Mouse (Mus musculus): ENCODE measurements around the gene Aim2. TPM values are rescaled to one million over a fixed set of nuclear protein-coding genes. Genes with fewer than 3 reads are reported as not detected.

The Aim2 gene
- polyA plus RNA-seq, 1 experiment = 1.5 TPM

DNA sequence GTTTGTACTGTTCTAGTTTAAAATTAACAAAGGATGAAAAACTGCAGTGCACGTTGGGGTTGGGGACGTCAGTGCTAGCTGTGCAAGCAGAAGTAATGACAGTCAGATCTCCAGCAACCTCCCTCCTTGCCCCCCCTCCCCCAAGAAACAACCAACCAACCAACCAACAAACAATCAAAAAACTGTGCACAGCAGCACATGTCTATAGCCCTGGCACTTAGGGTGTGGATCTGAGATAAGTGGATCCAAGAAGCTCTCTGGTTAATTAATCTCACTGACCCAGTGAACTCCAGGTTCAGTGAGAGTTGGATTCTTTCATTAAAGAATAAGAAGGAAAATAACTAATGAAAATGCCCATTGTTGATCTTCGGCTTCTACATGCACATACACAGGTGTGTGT is 64.0 kb downstream of the Aim2 start:
- no peak overlapping the region for H3K27ac ChIP-seq (ENCODE audit: insufficient read depth, low read depth, low read length)
- WGBS = 59% methylated on average over 3 of the region's 3 CpGs
- H3K36me3 ChIP-seq (ENCODE audit: control insufficient read depth, insufficient read depth, low read length) = no peaks in the 10 kb centered on the region
- no peak overlapping the region for H3K4me3 ChIP-seq (ENCODE audit: low read depth, low read length)
- H3K27me3 ChIP-seq (ENCODE audit: control insufficient read depth, insufficient read depth, low read length) = no peaks in the 10 kb centered on the region
- H3K4me1 ChIP-seq (ENCODE audit: control insufficient read depth, insufficient read depth, insufficient read length, low read length) = 0 out of 2 replicates have a peak, but pooled peaks cover 2% of the 10 kb centered on the region
- TF ChIP-seq POLR2A (IDR thresholded peaks at IDR 0.05; ENCODE audit: low read depth, low read length) = no peak
- no peak for TF ChIP-seq CTCF (IDR thresholded peaks at IDR 0.05; ENCODE audit: extremely low read depth, insufficient read length, insufficient replicate concordance, low read depth, low read length)

DNA sequence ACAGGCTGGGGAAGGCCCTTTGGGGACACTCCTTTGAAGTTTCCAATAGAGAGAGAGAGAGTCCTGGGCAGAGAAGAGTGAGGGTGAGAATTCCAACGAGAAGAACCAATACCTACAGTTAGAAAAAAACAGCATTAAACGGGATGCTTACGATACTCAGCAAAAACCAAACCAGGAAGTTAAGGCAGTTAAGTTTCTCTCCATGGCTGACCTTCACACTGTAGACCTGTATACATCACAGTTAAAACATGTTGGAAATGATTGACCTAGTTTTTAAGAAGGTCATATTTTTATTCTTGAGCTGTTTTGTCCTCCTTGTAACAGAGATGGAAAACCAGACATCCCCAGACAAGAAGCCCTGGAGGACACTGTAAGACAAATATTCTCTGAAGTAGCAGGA is 67.8 kb downstream of the Aim2 start:
- no peak overlapping the region for H3K27ac ChIP-seq (ENCODE audit: insufficient read depth, low read depth, low read length)
- TF ChIP-seq CTCF (IDR thresholded peaks at IDR 0.05; ENCODE audit: extremely low read depth, insufficient read length, insufficient replicate concordance, low read depth, low read length) (no peak), POLR2A (IDR thresholded peaks at IDR 0.05; ENCODE audit: low read depth, low read length) (no peak)
- H3K4me1 ChIP-seq (ENCODE audit: control insufficient read depth, insufficient read depth, insufficient read length, low read length) = no peaks in the 10 kb centered on the region
- no peaks in the 10 kb centered on the region for H3K36me3 ChIP-seq (ENCODE audit: control insufficient read depth, insufficient read depth, low read length)
- H3K4me3 ChIP-seq (ENCODE audit: low read depth, low read length) = no peak overlapping the region
- WGBS = 20% methylated on average over 3 of the region's 3 CpGs
- no peaks in the 10 kb centered on the region for H3K27me3 ChIP-seq (ENCODE audit: control insufficient read depth, insufficient read depth, low read length)

DNA sequence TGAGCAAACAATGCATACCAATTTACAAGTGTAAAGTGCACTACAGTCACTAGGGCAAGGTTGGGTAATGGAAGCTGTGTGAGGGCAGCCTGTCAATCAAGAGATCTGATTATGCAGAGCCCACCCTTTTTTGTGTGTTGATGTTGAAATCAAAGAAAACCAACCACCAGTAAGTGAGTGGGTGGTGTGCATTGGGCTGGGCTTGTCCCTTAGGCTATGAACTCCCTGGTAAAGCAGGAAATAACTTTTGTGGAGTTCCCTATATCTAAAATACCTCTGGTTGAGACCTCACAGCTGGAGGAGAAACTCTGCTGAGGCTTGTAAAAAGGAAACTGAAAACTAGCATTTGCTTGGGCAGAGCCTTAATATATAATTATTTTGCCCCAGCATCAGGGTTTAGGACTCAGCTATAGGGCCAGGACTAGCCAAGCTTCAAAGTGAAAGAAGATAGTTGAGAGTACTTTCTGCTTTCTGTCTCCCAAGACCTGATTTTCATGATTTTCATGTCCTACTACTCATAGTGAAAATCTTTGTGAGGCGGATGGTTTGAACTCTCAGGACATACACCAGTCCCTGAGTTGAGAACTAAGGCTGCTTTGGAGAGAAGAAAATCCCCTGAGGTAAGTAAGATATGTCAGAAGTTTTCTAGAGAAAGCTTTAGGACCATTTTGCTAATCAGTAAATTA is 68.4 kb downstream of the Aim2 start:
- no peaks in the 10 kb centered on the region for H3K27me3 ChIP-seq (ENCODE audit: control insufficient read depth, insufficient read depth, low read length)
- TF ChIP-seq CTCF (IDR thresholded peaks at IDR 0.05; ENCODE audit: extremely low read depth, insufficient read length, insufficient replicate concordance, low read depth, low read length) (no peak), POLR2A (IDR thresholded peaks at IDR 0.05; ENCODE audit: low read depth, low read length) (no peak)
- peak overlapping the region; percentile 45; the same call in 1 of the 2 replicates for H3K27ac ChIP-seq (ENCODE audit: insufficient read depth, low read depth, low read length)
- H3K36me3 ChIP-seq (ENCODE audit: control insufficient read depth, insufficient read depth, low read length) = no peaks in the 10 kb centered on the region
- H3K4me3 ChIP-seq (ENCODE audit: low read depth, low read length) = no peak overlapping the region
- H3K4me1 ChIP-seq (ENCODE audit: control insufficient read depth, insufficient read depth, insufficient read length, low read length) = no peaks in the 10 kb centered on the region
- WGBS = 57% methylated on average over 1 of the region's 1 CpGs

DNA sequence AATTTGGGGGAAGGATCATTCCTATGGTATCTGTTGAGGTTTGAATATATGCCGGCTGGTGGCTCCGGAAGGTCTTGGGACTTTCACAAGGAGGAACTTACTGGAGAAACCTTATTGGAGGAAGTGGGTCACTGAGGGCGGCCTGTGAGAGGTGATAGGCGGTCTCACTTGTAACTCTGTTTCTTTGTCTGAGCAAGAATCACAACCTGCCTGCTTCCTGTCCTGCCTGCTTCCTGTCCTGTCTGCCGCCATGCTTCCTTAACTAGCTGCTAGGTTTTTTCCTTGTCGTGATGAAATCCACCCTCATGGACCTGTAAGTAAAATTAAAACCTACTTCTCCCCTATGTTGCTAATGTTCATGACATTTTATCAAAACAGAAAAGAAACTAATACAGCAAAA is 69.7 kb downstream of the Aim2 start:
- Histone ChIP-seq H3K27ac (ENCODE audit: insufficient read depth, low read depth, low read length) (no peak overlapping the region), H3K4me3 (ENCODE audit: low read depth, low read length) (0 out of 2 replicates have a peak overlapping the region, but pooled peaks have one; percentile 11), H3K4me1 (ENCODE audit: control insufficient read depth, insufficient read depth, insufficient read length, low read length) (no peaks in the 10 kb centered on the region), H3K36me3 (ENCODE audit: control insufficient read depth, insufficient read depth, low read length) (no peaks in the 10 kb centered on the region), H3K27me3 (ENCODE audit: control insufficient read depth, insufficient read depth, low read length) (no peaks in the 10 kb centered on the region)
- WGBS = 73% methylated on average over 6 of the region's 6 CpGs
- no peak for TF ChIP-seq CTCF (IDR thresholded peaks at IDR 0.05; ENCODE audit: extremely low read depth, insufficient read length, insufficient replicate concordance, low read depth, low read length)
- no peak for TF ChIP-seq POLR2A (IDR thresholded peaks at IDR 0.05; ENCODE audit: low read depth, low read length)

DNA sequence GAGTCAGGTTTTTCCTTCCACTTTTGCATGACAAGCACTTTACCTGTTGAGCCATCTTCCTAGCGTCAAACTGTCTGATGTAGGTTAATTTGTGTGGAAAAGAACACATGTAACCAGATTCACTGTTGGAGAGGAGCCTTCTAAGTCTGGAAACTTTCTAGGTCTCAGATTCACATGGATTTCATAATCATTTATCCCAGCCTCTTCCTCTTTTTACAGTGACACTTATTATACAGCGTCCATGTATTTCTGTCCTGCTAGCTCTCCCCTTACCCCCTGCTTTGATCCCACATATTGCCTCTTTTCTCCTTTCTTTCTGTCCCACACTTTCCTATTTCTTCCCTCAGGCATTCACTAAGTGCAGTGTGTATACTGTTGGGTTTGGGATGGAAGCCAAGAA is 75.7 kb downstream of the Aim2 start:
- H3K27me3 ChIP-seq (ENCODE audit: control insufficient read depth, insufficient read depth, low read length) = no peaks in the 10 kb centered on the region
- no peak overlapping the region for H3K4me3 ChIP-seq (ENCODE audit: low read depth, low read length)
- TF ChIP-seq POLR2A (IDR thresholded peaks at IDR 0.05; ENCODE audit: low read depth, low read length) (no peak), CTCF (IDR thresholded peaks at IDR 0.05; ENCODE audit: extremely low read depth, insufficient read length, insufficient replicate concordance, low read depth, low read length) (no peak)
- H3K4me1 ChIP-seq (ENCODE audit: control insufficient read depth, insufficient read depth, insufficient read length, low read length) = no peaks in the 10 kb centered on the region
- WGBS = 72% methylated on average over 2 of the region's 2 CpGs
- H3K36me3 ChIP-seq (ENCODE audit: control insufficient read depth, insufficient read depth, low read length) = no peaks in the 10 kb centered on the region
- no peak overlapping the region for H3K27ac ChIP-seq (ENCODE audit: insufficient read depth, low read depth, low read length)

DNA sequence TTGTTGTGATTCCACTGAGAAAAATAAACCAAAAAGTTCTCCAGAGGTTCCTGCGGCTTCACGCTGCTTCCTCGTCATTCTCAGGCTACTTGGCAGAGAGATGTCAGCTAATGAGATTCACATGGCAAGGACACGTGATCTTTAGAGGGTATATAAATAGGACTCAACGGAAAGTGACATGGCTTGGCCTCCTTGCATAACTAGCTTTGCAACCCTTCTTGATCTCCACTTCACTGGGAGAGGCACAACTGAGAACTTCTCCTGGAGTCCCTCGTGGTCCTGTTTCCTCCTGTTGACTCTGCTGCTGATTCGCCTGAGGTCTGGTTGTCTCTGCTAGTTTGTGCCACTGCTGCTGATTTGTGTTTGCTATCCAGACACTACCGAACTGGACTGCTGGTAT is 76.7 kb downstream of the Aim2 start:
- H3K27ac ChIP-seq (ENCODE audit: insufficient read depth, low read depth, low read length) = no peak overlapping the region
- WGBS = 81% methylated on average over 8 of the region's 8 CpGs

DNA sequence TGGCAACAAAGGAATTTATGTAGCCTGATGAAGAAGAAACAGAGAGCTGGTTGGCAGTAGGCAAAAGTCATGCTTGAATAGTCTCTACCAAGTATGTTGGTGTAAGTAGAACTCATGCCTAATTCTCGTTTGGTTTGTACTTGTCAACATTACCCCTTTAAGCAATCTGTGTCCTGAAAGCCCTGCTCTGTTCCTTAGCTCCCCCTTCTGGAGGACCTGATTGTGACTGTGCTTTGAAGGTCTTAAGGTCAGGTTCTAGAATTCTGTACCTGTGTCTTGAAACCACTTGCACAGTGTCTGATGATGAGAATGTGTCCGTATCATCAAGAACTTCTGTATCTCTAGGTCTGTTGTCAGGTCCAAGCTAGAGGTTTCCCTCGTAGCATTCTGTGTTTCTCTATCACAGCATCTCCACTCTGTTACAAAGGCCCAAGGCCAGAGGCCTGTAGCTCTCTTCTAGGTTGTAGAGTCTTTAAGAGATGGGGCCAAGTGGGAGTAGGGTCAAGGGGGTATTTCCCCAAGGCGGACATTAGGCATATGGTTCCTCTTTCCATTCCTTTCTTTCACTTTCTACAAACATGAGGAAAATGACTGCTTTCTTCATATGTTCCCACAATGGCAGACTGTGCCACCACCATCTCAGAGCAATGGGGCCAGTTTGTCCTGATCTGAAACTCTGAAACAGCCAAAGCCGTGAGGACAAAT is 79.5 kb downstream of the Aim2 start:
- no peaks in the 10 kb centered on the region for H3K36me3 ChIP-seq (ENCODE audit: control insufficient read depth, insufficient read depth, low read length)
- H3K4me1 ChIP-seq (ENCODE audit: control insufficient read depth, insufficient read depth, insufficient read length, low read length) = no peaks in the 10 kb centered on the region
- 80% methylated on average over 5 of the region's 5 CpGs for WGBS
- H3K4me3 ChIP-seq (ENCODE audit: low read depth, low read length) = no peak overlapping the region
- no peak overlapping the region for H3K27ac ChIP-seq (ENCODE audit: insufficient read depth, low read depth, low read length)
- TF ChIP-seq CTCF (IDR thresholded peaks at IDR 0.05; ENCODE audit: extremely low read depth, insufficient read length, insufficient replicate concordance, low read depth, low read length) = no peak
- no peak for TF ChIP-seq POLR2A (IDR thresholded peaks at IDR 0.05; ENCODE audit: low read depth, low read length)
- H3K27me3 ChIP-seq (ENCODE audit: control insufficient read depth, insufficient read depth, low read length) = no peaks in the 10 kb centered on the region

More for the DNA sequence above, 76.7 kb downstream of the Aim2 start:
- Histone ChIP-seq H3K4me3 (ENCODE audit: low read depth, low read length) (no peak overlapping the region), H3K36me3 (ENCODE audit: control insufficient read depth, insufficient read depth, low read length) (no peaks in the 10 kb centered on the region), H3K4me1 (ENCODE audit: control insufficient read depth, insufficient read depth, insufficient read length, low read length) (no peaks in the 10 kb centered on the region), H3K27me3 (ENCODE audit: control insufficient read depth, insufficient read depth, low read length) (no peaks in the 10 kb centered on the region)
- TF ChIP-seq POLR2A (IDR thresholded peaks at IDR 0.05; ENCODE audit: low read depth, low read length) = no peak
- no peak for TF ChIP-seq CTCF (IDR thresholded peaks at IDR 0.05; ENCODE audit: extremely low read depth, insufficient read length, insufficient replicate concordance, low read depth, low read length)
